Mouse (Mus musculus): Measurements from ENCODE around the gene Lsg1. TPM values are rescaled to one million over a fixed set of nuclear protein-coding genes. Genes with fewer than 3 reads are reported as not detected.

Gene Lsg1
- polyA plus RNA-seq, 1 experiment: 5.5 TPM

- no peak for TF ChIP-seq POLR2A (IDR thresholded peaks at IDR 0.05; ENCODE audit: low read depth, low read length)
- TF ChIP-seq CTCF (IDR thresholded peaks at IDR 0.05; ENCODE audit: extremely low read depth, insufficient read length, insufficient replicate concordance, low read depth, low read length): no peak
- 0 out of 2 replicates have a peak, but pooled peaks cover 2% of the 10 kb centered on the region for H3K4me1 ChIP-seq (ENCODE audit: control insufficient read depth, insufficient read depth, insufficient read length, low read length)
- H3K36me3 ChIP-seq (ENCODE audit: control insufficient read depth, insufficient read depth, low read length): no peaks in the 10 kb centered on the region
- H3K27me3 ChIP-seq (ENCODE audit: control insufficient read depth, insufficient read depth, low read length): no peaks in the 10 kb centered on the region
- no peak overlapping the region for H3K27ac ChIP-seq (ENCODE audit: insufficient read depth, low read depth, low read length)
- H3K4me3 ChIP-seq (ENCODE audit: low read depth, low read length): no peak overlapping the region
- 80% methylated on average over 6 of the region's 6 CpGs for WGBS
Measured at GRCm38 (mm10) chr16:30605528-30605927, 18.1 kb upstream of the Lsg1 start.

GRCm38 (mm10) chr16:30604807-30605137, 17.4 kb upstream of the Lsg1 start:
- WGBS: 87% methylated on average over 7 of the region's 7 CpGs
- 0 out of 2 replicates have a peak, but pooled peaks cover 4% of the 10 kb centered on the region for H3K4me1 ChIP-seq (ENCODE audit: control insufficient read depth, insufficient read depth, insufficient read length, low read length)
- H3K36me3 ChIP-seq (ENCODE audit: control insufficient read depth, insufficient read depth, low read length): no peaks in the 10 kb centered on the region
- no peaks in the 10 kb centered on the region for H3K27me3 ChIP-seq (ENCODE audit: control insufficient read depth, insufficient read depth, low read length)
- no peak overlapping the region for H3K27ac ChIP-seq (ENCODE audit: insufficient read depth, low read depth, low read length)
- TF ChIP-seq CTCF (IDR thresholded peaks at IDR 0.05; ENCODE audit: extremely low read depth, insufficient read length, insufficient replicate concordance, low read depth, low read length) (no peak), POLR2A (IDR thresholded peaks at IDR 0.05; ENCODE audit: low read depth, low read length) (no peak)
- no peak overlapping the region for H3K4me3 ChIP-seq (ENCODE audit: low read depth, low read length)

GRCm38 (mm10) chr16:30604061-30604806, 16.8 kb upstream of the Lsg1 start:
- no peak overlapping the region for H3K4me3 ChIP-seq (ENCODE audit: low read depth, low read length)
- H3K27me3 ChIP-seq (ENCODE audit: control insufficient read depth, insufficient read depth, low read length): no peaks in the 10 kb centered on the region
- TF ChIP-seq CTCF (IDR thresholded peaks at IDR 0.05; ENCODE audit: extremely low read depth, insufficient read length, insufficient replicate concordance, low read depth, low read length) (no peak), POLR2A (IDR thresholded peaks at IDR 0.05; ENCODE audit: low read depth, low read length) (no peak)
- H3K36me3 ChIP-seq (ENCODE audit: control insufficient read depth, insufficient read depth, low read length): no peaks in the 10 kb centered on the region
- H3K4me1 ChIP-seq (ENCODE audit: control insufficient read depth, insufficient read depth, insufficient read length, low read length): 0 out of 2 replicates have a peak, but pooled peaks cover 5% of the 10 kb centered on the region
- 80% methylated on average over 16 of the region's 16 CpGs for WGBS
- H3K27ac ChIP-seq (ENCODE audit: insufficient read depth, low read depth, low read length): no peak overlapping the region

- 87% methylated on average over 9 of the region's 9 CpGs for WGBS
- no peak overlapping the region for H3K27ac ChIP-seq (ENCODE audit: insufficient read depth, low read depth, low read length)
- H3K36me3 ChIP-seq (ENCODE audit: control insufficient read depth, insufficient read depth, low read length): no peaks in the 10 kb centered on the region
- TF ChIP-seq POLR2A (IDR thresholded peaks at IDR 0.05; ENCODE audit: low read depth, low read length): no peak
- no peak for TF ChIP-seq CTCF (IDR thresholded peaks at IDR 0.05; ENCODE audit: extremely low read depth, insufficient read length, insufficient replicate concordance, low read depth, low read length)
- no peak overlapping the region for H3K4me3 ChIP-seq (ENCODE audit: low read depth, low read length)
- no peaks in the 10 kb centered on the region for H3K27me3 ChIP-seq (ENCODE audit: control insufficient read depth, insufficient read depth, low read length)
- H3K4me1 ChIP-seq (ENCODE audit: control insufficient read depth, insufficient read depth, insufficient read length, low read length): 0 out of 2 replicates have a peak, but pooled peaks cover 5% of the 10 kb centered on the region
Measured at GRCm38 (mm10) chr16:30603531-30603842, 16.1 kb upstream of the Lsg1 start.

- 66% methylated on average over 18 of the region's 18 CpGs for WGBS
- TF ChIP-seq CTCF (IDR thresholded peaks at IDR 0.05; ENCODE audit: extremely low read depth, insufficient read length, insufficient replicate concordance, low read depth, low read length) (no peak), POLR2A (IDR thresholded peaks at IDR 0.05; ENCODE audit: low read depth, low read length) (no peak)
- Histone ChIP-seq H3K4me3 (ENCODE audit: low read depth, low read length) (peak overlapping the region; percentile 12), H3K36me3 (ENCODE audit: control insufficient read depth, insufficient read depth, low read length) (no peaks in the 10 kb centered on the region), H3K4me1 (ENCODE audit: control insufficient read depth, insufficient read depth, insufficient read length, low read length) (0 out of 2 replicates have a peak, but pooled peaks cover 5% of the 10 kb centered on the region), H3K27me3 (ENCODE audit: control insufficient read depth, insufficient read depth, low read length) (no peaks in the 10 kb centered on the region), H3K27ac (ENCODE audit: insufficient read depth, low read depth, low read length) (no peak overlapping the region)
Measured at GRCm38 (mm10) chr16:30602684-30603530, 15.5 kb upstream of the Lsg1 start.

GRCm38 (mm10) chr16:30601946-30602345, 14.6 kb upstream of the Lsg1 start:
- Histone ChIP-seq H3K4me3 (ENCODE audit: low read depth, low read length) (peak overlapping the region; percentile 92), H3K4me1 (ENCODE audit: control insufficient read depth, insufficient read depth, insufficient read length, low read length) (peaks cover 6% of the 10 kb centered on the region; the same call in 1 of the 2 replicates), H3K27me3 (ENCODE audit: control insufficient read depth, insufficient read depth, low read length) (no peaks in the 10 kb centered on the region), H3K36me3 (ENCODE audit: control insufficient read depth, insufficient read depth, low read length) (no peaks in the 10 kb centered on the region), H3K27ac (ENCODE audit: insufficient read depth, low read depth, low read length) (no peak overlapping the region)
- TF ChIP-seq POLR2A (IDR thresholded peaks at IDR 0.05; ENCODE audit: low read depth, low read length) (no peak), CTCF (IDR thresholded peaks at IDR 0.05; ENCODE audit: extremely low read depth, insufficient read length, insufficient replicate concordance, low read depth, low read length) (no peak)
- 68% methylated on average over 7 of the region's 7 CpGs for WGBS
